Mouse (Mus musculus): Measurements from ENCODE around the gene Skap2. TPM values are rescaled to one million over a fixed set of nuclear protein-coding genes. Genes with fewer than 3 reads are reported as not detected.

Skap2 gene
- polyA plus RNA-seq, 1 experiment, result 13.3 TPM

GRCm38 (mm10) chr6:52024730-52025129, 12.4 kb upstream of the Skap2 start:
- Histone ChIP-seq H3K4me3 (ENCODE audit: insufficient read depth, poor library complexity, severe bottlenecking) (no peak overlapping the region), H3K27me3 (ENCODE audit: control insufficient read depth, insufficient read depth, insufficient read length) (no peaks in the 10 kb centered on the region), H3K79me3 (ENCODE audit: low read depth) (no peaks in the 10 kb centered on the region), H3K79me2 (ENCODE audit: control insufficient read depth, insufficient read depth) (no peaks in the 10 kb centered on the region), H3K36me3 (ENCODE audit: control insufficient read depth, insufficient read depth) (no peaks in the 10 kb centered on the region), H3ac (ENCODE audit: control insufficient read depth, insufficient read length, low read depth) (no peak overlapping the region)
- TF ChIP-seq USF1 (IDR thresholded peaks at IDR 0.05; ENCODE audit: low read depth) (no peak), MYOG (IDR thresholded peaks at IDR 0.05; ENCODE audit: control insufficient read depth, extremely low read depth, insufficient read length) (no peak), CEBPB (IDR thresholded peaks at IDR 0.05; ENCODE audit: low read depth) (no peak), CTCF (IDR thresholded peaks at IDR 0.05; ENCODE audit: control insufficient read depth, insufficient read depth, insufficient read length) (no peak), MYOD1 (IDR thresholded peaks at IDR 0.05; ENCODE audit: control insufficient read depth, insufficient read length, low read depth) (no peak), FOSL1 (IDR thresholded peaks at IDR 0.05; ENCODE audit: insufficient read depth, low read length, poor library complexity, severe bottlenecking) (no peak), MAX (IDR thresholded peaks at IDR 0.05) (no peak)

DNA sequence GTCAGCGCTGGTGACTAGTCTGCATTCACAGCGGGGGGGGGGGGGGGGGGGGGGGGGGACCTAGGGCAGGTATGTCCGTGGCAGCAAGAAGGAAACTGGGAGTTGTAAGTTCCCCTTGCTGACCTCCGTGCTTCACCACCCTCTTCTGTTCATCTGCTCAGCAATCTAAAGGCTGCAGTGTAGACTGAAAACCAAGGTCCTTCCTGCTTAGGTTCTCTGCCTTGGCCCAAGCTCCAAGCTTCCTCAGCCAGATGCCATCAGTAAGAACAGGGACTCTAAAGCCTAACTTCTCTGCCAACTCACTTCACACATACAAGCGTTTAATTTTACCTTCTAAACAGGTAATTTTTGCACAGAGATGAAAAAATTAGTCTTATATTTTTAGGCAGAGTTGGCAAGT, 10.0 kb upstream of the Skap2 start:
- Histone ChIP-seq H3K79me3 (ENCODE audit: low read depth) (no peaks in the 10 kb centered on the region), H3K4me3 (ENCODE audit: insufficient read depth, poor library complexity, severe bottlenecking) (no peak overlapping the region), H3K36me3 (ENCODE audit: control insufficient read depth, insufficient read depth) (no peaks in the 10 kb centered on the region), H3K27me3 (ENCODE audit: control insufficient read depth, insufficient read depth, insufficient read length) (no peaks in the 10 kb centered on the region), H3K79me2 (ENCODE audit: control insufficient read depth, insufficient read depth) (no peaks in the 10 kb centered on the region), H3ac (ENCODE audit: control insufficient read depth, insufficient read length, low read depth) (no peak overlapping the region)
- TF ChIP-seq MYOD1 (IDR thresholded peaks at IDR 0.05; ENCODE audit: control insufficient read depth, insufficient read length, low read depth) (no peak), MYOG (IDR thresholded peaks at IDR 0.05; ENCODE audit: control insufficient read depth, extremely low read depth, insufficient read length) (no peak), CEBPB (IDR thresholded peaks at IDR 0.05; ENCODE audit: low read depth) (no peak), USF1 (IDR thresholded peaks at IDR 0.05; ENCODE audit: low read depth) (no peak), MAX (IDR thresholded peaks at IDR 0.05) (no peak)

GRCm38 (mm10) chr6:52020276-52020675, 7.9 kb upstream of the Skap2 start:
- no peak overlapping the region for H3K4me3 ChIP-seq (ENCODE audit: insufficient read depth, poor library complexity, severe bottlenecking)
- H3K79me3 ChIP-seq (ENCODE audit: low read depth), result no peaks in the 10 kb centered on the region
- no peaks in the 10 kb centered on the region for H3K27me3 ChIP-seq (ENCODE audit: control insufficient read depth, insufficient read depth, insufficient read length)
- no peak overlapping the region for H3ac ChIP-seq (ENCODE audit: control insufficient read depth, insufficient read length, low read depth)
- TF ChIP-seq USF1 (IDR thresholded peaks at IDR 0.05; ENCODE audit: low read depth), result no peak
- TF ChIP-seq MAX (IDR thresholded peaks at IDR 0.05), result no peak
- TF ChIP-seq MYOD1 (IDR thresholded peaks at IDR 0.05; ENCODE audit: control insufficient read depth, insufficient read length, low read depth), result no peak
- no peak for TF ChIP-seq MYOG (IDR thresholded peaks at IDR 0.05; ENCODE audit: control insufficient read depth, extremely low read depth, insufficient read length)
- TF ChIP-seq CTCF (IDR thresholded peaks at IDR 0.05; ENCODE audit: control insufficient read depth, insufficient read depth, insufficient read length), result no peak
- no peaks in the 10 kb centered on the region for H3K36me3 ChIP-seq (ENCODE audit: control insufficient read depth, insufficient read depth)
- H3K79me2 ChIP-seq (ENCODE audit: control insufficient read depth, insufficient read depth), result no peaks in the 10 kb centered on the region

DNA sequence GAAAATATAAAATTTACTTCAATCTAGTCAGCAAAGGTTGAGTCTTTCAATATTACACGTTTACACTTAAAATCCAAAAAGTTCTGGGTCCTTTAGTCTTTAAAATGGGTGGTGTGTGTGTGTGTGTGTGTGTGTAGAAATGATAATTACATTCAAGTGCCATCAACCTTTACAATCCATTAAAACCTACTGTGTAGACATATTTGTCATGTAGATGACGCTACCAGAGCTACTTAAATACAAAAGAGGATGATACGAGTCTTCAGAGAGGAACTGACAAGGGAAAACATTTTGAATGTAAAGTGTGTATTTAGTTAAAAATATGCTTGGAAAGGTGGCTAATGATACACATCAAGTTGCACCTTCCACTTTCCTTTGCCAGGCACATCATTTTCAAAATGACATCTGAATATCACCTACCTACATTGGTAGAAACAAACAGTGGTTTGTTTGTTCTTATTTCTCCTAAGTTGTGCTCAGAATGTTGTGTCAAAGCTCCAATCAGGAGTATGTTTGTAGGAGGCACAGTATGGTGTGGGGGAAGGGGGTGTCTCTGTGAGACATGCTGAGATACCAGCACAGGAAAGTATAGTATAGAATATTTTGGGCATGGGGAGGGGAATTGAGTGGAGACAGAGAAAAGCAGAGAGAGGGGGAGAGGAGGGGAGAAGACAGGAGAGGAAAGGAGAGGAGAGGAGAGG, 1.0 kb upstream of the Skap2 start:
- TF ChIP-seq CTCF (IDR thresholded peaks at IDR 0.05; ENCODE audit: control insufficient read depth, insufficient read depth, insufficient read length) (no peak), CEBPB (IDR thresholded peaks at IDR 0.05; ENCODE audit: low read depth) (no peak)
- H3ac ChIP-seq (ENCODE audit: control insufficient read depth, insufficient read length, low read depth), result no peak overlapping the region
- no peaks in the 10 kb centered on the region for H3K36me3 ChIP-seq (ENCODE audit: control insufficient read depth, insufficient read depth)
- H3K79me3 ChIP-seq (ENCODE audit: low read depth), result no peaks in the 10 kb centered on the region
- H3K79me2 ChIP-seq (ENCODE audit: control insufficient read depth, insufficient read depth), result peaks cover 7% of the 10 kb centered on the region
- no peaks in the 10 kb centered on the region for H3K27me3 ChIP-seq (ENCODE audit: control insufficient read depth, insufficient read depth, insufficient read length)
- peak overlapping the region; percentile 32 for H3K4me3 ChIP-seq (ENCODE audit: insufficient read depth, poor library complexity, severe bottlenecking)

DNA sequence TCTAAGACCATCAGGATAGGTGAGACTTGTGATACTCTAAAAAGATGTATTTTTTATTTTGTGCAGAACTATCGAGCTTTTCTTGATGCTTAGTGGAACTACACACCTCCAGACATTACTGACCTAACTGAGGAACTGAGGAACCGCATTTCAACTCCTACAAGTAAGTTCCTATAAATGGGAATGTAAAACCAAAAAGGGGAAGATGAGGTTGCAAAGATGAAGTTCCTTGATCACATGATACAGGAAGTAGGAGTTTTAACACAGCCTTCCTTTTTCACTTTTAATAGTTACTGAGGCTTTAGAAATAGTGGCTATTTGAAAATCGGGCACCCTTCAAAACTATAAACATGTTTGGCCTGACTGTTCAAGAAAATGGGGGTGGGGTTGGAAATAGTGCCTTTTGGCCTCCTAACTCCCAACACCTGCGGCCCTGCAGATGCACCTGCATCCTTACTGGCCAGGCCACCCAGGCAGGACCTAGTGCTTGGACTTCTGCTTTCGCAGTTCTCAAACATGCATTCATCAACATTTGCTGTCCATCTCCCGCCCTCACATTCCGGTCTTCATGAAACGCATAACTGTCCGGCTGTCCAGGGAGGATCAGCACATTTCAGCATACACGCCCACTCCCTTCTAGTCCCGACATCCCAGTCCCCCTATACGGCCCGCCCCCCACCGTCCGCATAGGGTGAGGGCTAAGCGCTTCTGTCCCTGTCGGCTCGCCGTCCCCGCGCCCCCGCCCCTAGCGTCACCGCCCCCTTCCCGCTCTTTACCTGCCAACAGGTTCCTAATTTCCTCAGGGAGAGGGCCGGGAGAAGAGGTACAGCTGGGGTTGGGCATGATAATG, 565 bp downstream of the Skap2 start:
- TF ChIP-seq MAX (IDR thresholded peaks at IDR 0.05) (no peak), MYOD1 (IDR thresholded peaks at IDR 0.05; ENCODE audit: control insufficient read depth, insufficient read length, low read depth) (no peak), FOSL1 (IDR thresholded peaks at IDR 0.05; ENCODE audit: insufficient read depth, low read length, poor library complexity, severe bottlenecking) (no peak), CEBPB (IDR thresholded peaks at IDR 0.05; ENCODE audit: low read depth) (no peak), CTCF (IDR thresholded peaks at IDR 0.05; ENCODE audit: control insufficient read depth, insufficient read depth, insufficient read length) (no peak)

DNA sequence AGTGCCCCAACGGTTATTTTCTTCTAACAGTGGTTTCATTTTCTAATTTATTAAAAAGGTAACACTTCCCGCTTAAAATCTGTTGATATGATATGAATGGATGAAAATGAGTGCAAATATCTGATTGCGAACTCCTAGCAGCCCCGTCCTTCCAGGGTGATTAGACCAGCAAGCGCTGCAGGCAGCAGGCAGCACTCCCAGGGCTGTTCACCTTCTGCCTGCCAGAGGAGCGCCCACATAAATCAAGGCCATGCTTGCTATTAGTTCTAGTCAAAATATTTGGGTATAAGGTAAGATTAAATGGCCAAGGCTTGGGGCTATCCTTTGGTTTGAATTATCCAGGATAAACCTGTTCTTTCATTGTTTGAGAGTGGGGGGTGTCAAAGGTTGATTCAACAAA, 3.0 kb downstream of the Skap2 start:
- no peaks in the 10 kb centered on the region for H3K27me3 ChIP-seq (ENCODE audit: control insufficient read depth, insufficient read depth, insufficient read length)
- no peak overlapping the region for H3ac ChIP-seq (ENCODE audit: control insufficient read depth, insufficient read length, low read depth)
- TF ChIP-seq FOSL1 (IDR thresholded peaks at IDR 0.05; ENCODE audit: insufficient read depth, low read length, poor library complexity, severe bottlenecking) (no peak), MYOG (IDR thresholded peaks at IDR 0.05; ENCODE audit: control insufficient read depth, extremely low read depth, insufficient read length) (no peak), MAX (IDR thresholded peaks at IDR 0.05) (no peak), USF1 (IDR thresholded peaks at IDR 0.05; ENCODE audit: low read depth) (no peak)
- H3K4me3 ChIP-seq (ENCODE audit: insufficient read depth, poor library complexity, severe bottlenecking), result no peak overlapping the region
- H3K79me2 ChIP-seq (ENCODE audit: control insufficient read depth, insufficient read depth), result peaks cover 7% of the 10 kb centered on the region
- H3K79me3 ChIP-seq (ENCODE audit: low read depth), result peaks cover 2% of the 10 kb centered on the region
- no peaks in the 10 kb centered on the region for H3K36me3 ChIP-seq (ENCODE audit: control insufficient read depth, insufficient read depth)

More for the DNA sequence above, 565 bp downstream of the Skap2 start:
- peak overlapping the region; percentile 70 for H3ac ChIP-seq (ENCODE audit: control insufficient read depth, insufficient read length, low read depth)
- no peaks in the 10 kb centered on the region for H3K36me3 ChIP-seq (ENCODE audit: control insufficient read depth, insufficient read depth)
- H3K79me3 ChIP-seq (ENCODE audit: low read depth), result peaks cover 2% of the 10 kb centered on the region
- peak overlapping the region; percentile 52 for H3K4me3 ChIP-seq (ENCODE audit: insufficient read depth, poor library complexity, severe bottlenecking)
- H3K27me3 ChIP-seq (ENCODE audit: control insufficient read depth, insufficient read depth, insufficient read length), result no peaks in the 10 kb centered on the region
- H3K79me2 ChIP-seq (ENCODE audit: control insufficient read depth, insufficient read depth), result peaks cover 7% of the 10 kb centered on the region
